Mouse (Mus musculus) small intestine, adult 2 months (tissue): ENCODE data around the gene Agbl4.

Experiments used
- CTCF ChIP-seq: fragments of 200-500 bp; IDR thresholded peaks from 2 replicates; pipeline ENCODE4 v1.5.1; 2012; ENCODE audit warnings: low read depth, mild to moderate bottlenecking, control low read depth, inconsistent platforms, low read length, moderate library complexity, mixed read lengths; ENCODE audit not compliant: insufficient replicate concordance, insufficient read length; ENCODE audit errors: extremely low read depth
- POLR2A ChIP-seq: fragments of 200-500 bp; IDR thresholded peaks from 2 replicates; pipeline ENCODE4 v1.6.1; 2012; ENCODE audit warnings: low read depth, mild to moderate bottlenecking, control low read depth, inconsistent platforms, low read length, moderate library complexity

- TF ChIP-seq POLR2A = no peak
- no peak for TF ChIP-seq CTCF
Observed at GRCm38 (mm10) chr4:111294528-111295241, 897.2 kb downstream of the Agbl4 start.
